Mouse (Mus musculus) layer of hippocampus, adult 8-10 months (tissue): ENCODE results near the gene Gstp1. TPM values are rescaled to one million over a fixed set of nuclear protein-coding genes. Genes with fewer than 3 reads are reported as not detected.
"Not testable (repeated sequence)": the region's sequence is repeated elsewhere in the genome, so short reads cannot be mapped to it uniquely, and the experiment has no call there.

ENCODE experiments used
- DNase-seq, 2 experiments: peaks; one replicate each; pipeline ENCODE4 v3.0.0; 2022; ENCODE audit warnings: low spot score in 2 of 2
- total RNA-seq, 4 experiments: library from RNA; stranded (reverse); gene quantifications; 2 replicates each; pipeline ENCODE4 v1.2.4; 2022

Gene Gstp1
- total RNA-seq, 4 experiments from 2014 or later, result 395 to 468 (median 434) TPM

DNA sequence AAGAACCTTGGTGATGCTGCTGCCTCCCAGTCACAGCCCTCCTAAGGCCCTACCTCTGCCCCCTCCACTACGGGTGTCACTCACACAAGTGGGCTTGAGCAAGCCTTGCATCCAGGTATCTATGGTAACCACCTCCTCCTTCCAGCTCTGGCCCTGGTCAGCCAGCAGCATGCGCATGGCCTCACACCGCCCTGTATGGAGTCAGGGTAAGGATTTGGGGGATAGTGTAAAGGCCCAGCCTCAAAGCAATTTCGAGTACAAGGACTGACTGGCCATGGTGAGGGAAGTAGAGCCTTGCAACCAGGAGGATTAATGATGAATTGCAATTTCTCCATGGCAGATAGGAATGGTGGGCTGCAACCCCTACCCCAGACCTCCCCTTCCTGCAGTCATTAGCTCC is 3.7 kb upstream of the Gstp1 start:
- DNase-seq, result not testable (repeated sequence)

- DNase-seq, result not testable (repeated sequence)
Measured at GRCm38 (mm10) chr19:4040941-4041340, 3.2 kb upstream of the Gstp1 start.

DNA sequence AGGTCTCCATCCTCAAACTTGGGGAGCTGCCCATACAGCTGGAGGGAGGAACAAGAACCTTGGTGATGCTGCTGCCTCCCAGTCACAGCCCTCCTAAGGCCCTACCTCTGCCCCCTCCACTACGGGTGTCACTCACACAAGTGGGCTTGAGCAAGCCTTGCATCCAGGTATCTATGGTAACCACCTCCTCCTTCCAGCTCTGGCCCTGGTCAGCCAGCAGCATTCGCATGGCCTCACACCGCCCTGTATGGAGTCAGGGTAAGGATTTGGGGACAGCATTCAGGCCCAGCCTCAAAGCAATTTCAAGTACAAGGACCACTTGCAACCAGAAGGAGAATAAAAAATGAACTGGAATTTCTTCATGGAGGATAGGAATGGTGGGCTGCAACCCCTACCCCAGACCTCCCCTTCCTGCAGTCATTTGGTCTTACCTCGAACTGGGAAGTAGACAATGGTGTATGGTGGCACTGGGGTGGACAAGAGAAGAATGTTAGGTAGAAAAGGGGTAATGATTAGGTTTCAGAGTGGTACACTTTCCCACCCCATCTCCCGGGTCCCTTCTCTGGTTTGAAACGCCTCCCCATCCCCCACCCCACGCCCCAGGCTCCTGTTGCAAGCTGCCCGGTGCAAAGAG is 514 bp downstream of the Gstp1 start:
- DNase-seq, result not testable (repeated sequence)

DNA sequence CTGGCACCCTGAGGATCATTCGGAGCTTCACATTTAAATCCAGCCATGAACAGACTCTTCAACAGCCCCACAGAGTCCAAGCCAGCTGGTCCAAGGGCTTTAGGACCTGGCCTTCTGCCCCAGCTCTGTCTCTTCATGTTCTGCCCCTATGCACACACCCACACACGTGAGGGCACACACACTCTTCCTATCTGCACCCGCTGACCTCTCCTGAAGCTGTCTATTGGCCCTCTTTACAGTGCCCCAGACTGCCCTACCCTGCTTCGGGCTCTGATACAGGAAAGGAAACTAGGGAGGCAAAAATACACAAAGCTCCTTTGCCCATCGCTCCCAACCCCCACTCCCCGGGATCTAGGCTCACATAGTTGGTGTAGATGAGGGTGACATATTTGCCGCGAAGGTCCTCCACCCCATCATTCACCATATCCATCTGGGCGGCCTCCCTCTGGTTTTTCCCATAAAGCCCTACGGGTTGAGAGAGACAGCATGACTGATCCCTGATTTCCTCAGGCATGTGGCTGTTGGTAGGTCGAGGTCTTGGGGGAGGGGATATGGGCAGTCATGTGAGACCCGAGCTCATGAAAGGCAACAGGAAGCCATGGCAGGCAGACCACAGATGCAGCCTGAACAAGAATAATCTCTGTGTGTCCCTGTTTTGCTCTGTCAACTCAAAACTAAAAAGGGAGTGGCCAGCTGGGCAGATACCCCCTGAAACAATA is 1.3 kb downstream of the Gstp1 start:
- DNase-seq, result no peak

- DNase-seq, result no peak
Measured at GRCm38 (mm10) chr19:4033742-4034141, 4.0 kb downstream of the Gstp1 start.

DNA sequence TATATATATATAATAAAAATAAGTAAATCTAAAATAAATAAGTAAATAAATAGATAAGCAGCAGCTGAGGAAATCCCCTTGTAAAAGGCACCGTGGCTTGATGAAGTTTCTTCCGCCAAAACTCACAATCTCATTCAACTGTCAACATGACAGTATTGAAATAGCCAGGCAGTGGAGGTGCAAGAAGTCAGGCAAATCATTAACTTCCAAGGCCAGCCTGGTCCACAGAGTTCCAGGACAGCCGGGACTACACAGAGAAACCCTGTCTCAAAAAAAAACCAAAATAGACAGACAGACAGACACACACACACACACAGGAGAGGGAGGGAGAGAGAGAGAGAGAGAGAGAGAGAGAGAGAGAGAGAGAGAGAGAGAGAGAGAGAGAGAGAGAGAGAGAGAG is 4.5 kb downstream of the Gstp1 start:
- no peak for DNase-seq

DNA sequence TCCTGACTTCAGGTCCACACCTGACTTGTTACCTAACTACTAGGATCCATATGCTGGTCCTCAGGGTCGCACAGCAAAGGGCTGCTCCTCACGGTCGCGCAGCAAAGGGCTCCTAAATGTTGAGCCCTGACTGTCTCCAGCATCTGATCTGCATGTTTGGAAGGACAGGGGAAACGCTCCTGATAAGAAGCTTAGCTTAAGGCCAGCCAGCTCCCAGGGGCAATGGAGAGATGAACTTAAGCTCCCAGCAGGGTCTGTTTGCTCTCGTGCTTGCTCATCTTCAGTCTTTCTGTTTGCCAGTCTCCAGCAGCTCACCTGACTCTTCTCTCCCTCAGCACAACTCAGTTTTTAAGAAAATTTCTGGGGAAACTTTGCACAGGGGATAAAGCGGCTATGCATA is 5.1 kb downstream of the Gstp1 start:
- DNase-seq, result no peak

DNA sequence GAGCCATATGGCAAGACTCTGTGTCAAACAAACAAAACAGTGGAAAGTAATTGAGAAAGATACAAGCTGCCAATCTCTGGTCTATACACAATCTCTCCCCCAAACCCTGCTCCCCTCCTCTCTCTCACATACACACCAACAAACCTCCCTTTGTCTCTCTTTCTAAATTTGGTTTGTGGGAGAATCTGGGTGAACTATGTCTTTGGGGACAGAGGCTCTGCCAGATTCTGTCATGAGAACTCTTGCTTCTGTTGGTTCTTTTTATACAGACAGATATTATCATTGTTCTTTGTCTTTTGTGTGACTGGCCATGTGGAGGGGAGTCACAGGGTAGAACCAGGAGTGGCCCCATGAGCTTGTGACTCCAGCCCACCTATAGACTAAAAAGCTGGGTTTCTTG is 10.2 kb downstream of the Gstp1 start:
- DNase-seq, result no peak

GRCm38 (mm10) chr19:4023185-4023584 is 14.6 kb downstream of the Gstp1 start:
- no peak for DNase-seq

DNA sequence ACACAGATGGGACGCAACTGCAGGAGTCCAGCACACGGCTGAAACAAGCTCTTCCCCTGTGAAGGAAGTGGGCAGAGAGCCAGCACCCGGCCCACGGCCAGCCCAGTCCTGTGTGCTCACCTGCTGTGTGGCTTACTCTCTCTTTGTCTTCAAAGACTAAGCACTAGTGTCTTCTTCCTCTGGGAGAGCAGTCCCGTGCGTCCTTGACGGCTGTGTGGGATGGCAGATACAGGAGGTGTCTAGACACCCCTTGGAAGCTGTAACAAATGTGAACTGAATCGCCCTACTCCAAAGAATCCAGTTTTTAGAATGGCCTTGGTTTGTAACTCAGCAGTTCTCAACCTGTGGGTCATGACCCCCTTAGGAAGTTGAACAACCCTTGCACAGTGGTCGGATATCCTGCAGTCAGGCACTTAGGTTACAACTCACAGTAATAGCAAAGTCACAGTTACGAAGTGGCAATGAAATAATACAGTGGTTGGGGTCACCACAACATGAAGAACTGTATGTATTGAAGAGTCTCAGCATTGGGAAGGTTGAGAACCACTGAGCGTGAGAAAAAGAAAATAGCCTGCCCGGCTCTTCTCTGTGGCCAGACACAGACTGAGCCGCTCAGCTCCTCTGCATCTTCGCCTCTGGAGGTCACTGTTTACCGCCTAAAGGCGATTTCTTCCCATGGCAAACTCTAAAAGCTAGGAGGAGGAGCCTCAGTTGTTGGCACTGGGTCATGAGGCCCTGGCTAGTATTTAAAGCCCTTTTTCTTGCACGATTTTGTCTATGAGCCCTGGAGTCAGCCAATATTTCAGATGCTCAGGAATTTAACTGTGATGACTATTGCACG is 18.8 kb downstream of the Gstp1 start:
- DNase-seq, result peak; percentile 78 to 84

GRCm38 (mm10) chr19:4017921-4018587 is 19.7 kb downstream of the Gstp1 start:
- DNase-seq, result no peak

- no peak for DNase-seq
Measured at GRCm38 (mm10) chr19:4015635-4016034, 22.1 kb downstream of the Gstp1 start.

- no peak for DNase-seq
Measured at GRCm38 (mm10) chr19:4014802-4015201, 23.0 kb downstream of the Gstp1 start.

GRCm38 (mm10) chr19:4013066-4013465 is 24.7 kb downstream of the Gstp1 start:
- no peak for DNase-seq

- DNase-seq, result peak; percentile 99
Measured at GRCm38 (mm10) chr19:4012432-4013022, 25.3 kb downstream of the Gstp1 start, which contains the start of gene Ndufv1. Gene Ndufv1, minus strand, starts transcription at chr19:4012806.

DNA sequence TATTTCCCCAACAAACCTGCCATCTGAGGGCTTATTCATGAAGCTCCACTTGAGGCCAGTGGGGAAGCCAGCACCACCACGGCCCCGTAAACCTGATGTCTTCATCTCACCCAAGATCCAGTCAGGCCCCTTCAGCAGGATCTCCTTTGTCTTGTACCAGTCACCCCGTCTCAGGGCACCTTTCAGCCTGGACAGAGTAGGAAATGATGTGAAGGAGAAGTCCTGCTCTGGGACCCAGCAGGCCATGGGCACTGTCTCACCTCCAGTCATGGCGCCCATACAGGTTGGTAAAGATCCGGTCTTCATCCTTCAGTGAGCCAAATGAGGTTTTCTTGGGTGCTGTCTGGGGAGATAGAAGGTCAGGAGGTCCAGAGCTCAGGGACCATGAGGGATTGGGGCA is 26.7 kb downstream of the Gstp1 start:
- no peak for DNase-seq

DNA sequence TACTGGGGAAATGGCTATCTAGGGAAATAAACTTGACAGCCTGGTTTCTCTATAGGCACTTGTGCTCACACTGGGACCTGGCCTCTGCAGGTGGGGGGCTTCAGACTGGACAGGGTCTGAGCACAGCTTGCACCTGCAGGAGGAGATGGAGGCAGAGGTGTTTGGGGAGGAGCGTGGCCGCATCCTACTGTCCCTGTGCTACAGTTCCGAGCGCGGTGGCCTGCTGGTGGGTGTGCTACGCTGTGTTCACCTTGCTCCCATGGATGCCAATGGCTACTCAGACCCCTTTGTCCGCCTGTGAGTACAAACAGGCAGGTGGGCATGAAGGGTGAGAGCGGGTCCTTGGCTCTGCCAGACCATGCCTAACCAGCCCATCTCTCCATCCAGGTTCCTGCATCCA is 31.8 kb downstream of the Gstp1 start:
- peak in 1 of 2 experiments; percentile 3 for DNase-seq

- DNase-seq, result no peak
Measured at GRCm38 (mm10) chr19:4005091-4005490, 32.7 kb downstream of the Gstp1 start.

GRCm38 (mm10) chr19:4004331-4004730 is 33.5 kb downstream of the Gstp1 start:
- no peak for DNase-seq

GRCm38 (mm10) chr19:4003641-4004040 is 34.1 kb downstream of the Gstp1 start:
- DNase-seq, result no peak

DNA sequence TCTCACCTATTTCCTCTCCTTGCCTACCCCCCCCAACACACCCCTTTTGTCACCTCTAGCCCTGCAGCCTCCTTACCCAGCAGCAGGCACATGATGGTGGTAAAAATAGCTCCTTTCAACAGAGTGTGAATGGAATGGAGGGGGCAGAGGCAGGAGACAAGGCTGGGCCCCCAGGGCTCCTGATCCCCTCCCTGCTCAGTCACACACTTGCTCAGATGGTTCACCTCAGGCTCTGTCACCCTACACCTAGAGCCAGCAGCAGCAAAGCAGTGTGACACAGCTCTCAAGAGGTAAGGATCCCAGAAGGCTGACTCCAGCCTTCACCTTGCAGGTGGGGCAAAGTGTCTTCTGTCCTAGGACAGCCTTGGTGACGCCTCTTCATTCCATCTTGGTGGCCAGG is 34.7 kb downstream of the Gstp1 start, which contains the start of gene Doc2g:
Gene Doc2g (plus strand): TSS at position 202 of the 400 bp plus-strand sequence.
- no peak for DNase-seq
